Mouse (Mus musculus) adrenal gland, postnatal 36 days (tissue): ENCODE data around the gene Sox30. TPM values are rescaled to one million over a fixed set of nuclear protein-coding genes. Genes with fewer than 3 reads are reported as not detected.
"Not testable (repeated sequence)": the region's sequence is repeated elsewhere in the genome, so short reads cannot be mapped to it uniquely, and the experiment has no call there.

Experiments
- DNase-seq, 2 experiments: peaks; one replicate each; pipeline ENCODE4 v3.0.0; 2021; ENCODE audit warnings: mixed read lengths in 1 of 2
- total RNA-seq, 2 experiments: library from RNA; stranded (reverse); gene quantifications; 2 replicates each; pipeline ENCODE4 v1.2.3; 2021

Gene Sox30
- total RNA-seq, 2 experiments from 2014 or later = 0.36 TPM; not detected in 1

DNA sequence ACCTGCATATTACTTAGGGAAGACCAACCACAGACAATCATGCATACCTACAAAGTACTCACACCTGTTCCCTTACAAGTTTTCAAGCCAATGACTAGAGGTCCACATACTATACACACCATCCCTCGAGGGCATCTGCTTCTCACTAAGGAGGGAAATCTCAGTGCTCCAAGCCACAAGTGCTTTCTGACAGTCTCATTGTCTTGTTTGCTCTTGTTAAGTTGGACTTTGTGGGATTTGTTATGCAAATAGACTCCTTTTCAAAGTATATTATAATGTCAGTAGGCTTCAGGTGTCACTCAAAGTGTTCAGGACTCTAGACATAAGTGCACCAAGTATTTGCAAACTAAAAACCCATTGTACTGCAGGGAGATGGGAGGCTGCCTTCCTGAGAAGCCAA, 40.1 kb downstream of the Sox30 start:
- DNase-seq = no peak

DNA sequence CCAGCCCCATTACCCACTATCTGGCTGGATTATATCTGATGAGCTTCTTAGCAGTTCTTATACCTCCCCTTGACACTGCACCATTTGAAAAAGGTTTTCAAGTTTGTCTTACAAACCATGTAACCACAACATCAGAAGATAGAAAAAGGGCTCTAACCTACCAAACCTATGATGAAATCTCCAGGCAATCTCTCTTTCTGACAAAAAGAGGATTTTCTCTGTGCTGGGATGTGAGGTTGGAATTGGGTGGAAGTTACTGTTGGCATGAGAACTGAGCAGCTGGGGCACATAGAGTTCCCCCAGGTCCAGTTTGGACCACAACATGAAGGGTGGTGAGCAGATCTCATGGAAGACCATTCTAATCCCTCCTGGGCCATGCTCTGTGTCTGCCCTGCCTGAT, 41.7 kb downstream of the Sox30 start:
- no peak for DNase-seq

DNA sequence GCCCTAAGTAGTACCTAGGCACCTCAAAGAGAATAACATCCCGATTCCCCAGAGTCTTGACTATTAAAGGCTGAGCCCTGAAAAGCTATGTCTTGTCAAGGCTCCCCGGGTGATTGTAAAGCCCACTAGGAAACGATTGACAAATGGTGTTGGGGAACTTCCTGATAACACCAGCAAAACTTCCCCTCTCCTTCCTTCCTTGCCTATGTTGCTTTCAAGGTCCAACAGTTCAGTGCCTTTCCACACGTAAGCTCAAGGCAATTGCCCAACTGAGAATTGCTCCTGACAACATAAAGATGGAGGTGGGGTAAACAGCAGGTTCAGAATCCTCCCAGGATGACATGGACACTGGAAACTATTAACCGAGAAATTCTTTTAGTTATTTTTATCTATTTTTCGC, 42.9 kb downstream of the Sox30 start:
- no peak for DNase-seq

DNA sequence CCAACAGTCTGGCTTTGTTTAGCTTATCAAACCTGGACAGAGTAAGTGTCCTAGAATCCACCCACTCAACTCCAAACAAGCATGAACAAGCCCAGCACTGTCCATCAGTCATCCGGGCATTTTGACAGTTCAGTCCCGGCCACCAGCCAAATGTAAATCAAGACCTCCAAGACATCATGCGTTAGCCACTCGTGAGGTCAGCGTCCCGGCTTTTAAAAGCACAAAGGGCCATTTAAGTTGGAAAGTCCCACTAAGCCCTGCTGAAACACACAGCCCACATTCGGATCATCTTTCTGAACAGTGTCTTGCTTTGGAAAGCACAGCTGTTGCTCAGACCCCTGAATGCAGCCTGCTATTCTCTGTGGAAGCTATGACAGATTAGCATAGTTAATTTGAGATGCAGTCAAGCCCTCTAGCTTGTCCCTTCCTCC, 45.9 kb downstream of the Sox30 start:
- peak in 1 of 2 experiments; percentile 13 for DNase-seq

DNA sequence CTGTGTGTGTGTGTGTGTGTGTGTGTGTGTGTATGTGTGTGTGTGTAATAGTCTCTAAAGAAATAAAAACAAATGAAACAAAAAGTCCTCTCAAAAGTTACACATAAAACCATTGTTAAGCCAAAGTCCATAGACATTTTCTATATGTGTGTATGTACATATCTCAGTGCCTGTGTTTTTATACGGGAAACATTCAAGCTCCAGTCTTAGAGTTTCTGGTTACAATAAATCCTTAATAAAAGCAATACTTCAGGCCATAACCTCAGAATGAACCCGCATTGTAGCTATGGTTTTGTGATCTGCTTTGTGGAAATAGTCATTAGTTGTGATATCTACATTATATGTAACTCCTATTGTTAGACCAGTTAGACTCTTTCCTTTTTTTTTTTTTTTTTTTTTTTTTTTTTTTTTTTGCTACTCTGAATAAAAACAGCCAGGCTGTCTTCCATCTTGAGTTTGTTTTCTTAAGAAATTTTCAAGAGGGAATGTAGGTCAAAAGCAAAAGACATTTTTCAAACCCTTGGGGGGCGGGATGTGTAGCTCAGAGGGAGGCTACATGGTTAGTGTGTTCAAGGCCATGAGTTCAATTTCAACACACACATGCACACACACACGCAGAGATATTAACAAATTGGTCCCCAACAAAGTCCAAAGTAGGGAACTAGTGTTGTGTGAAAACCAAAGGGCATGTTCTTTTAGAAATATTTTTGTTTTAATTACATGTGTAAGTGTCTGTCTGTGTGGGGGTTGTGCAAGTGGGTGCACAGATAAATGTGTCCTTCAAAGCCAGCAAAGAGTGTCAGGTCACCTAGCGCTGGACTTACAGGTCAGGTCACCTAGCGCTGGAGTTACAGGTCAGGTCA, 48.1 kb downstream of the Sox30 start:
- no peak for DNase-seq

DNA sequence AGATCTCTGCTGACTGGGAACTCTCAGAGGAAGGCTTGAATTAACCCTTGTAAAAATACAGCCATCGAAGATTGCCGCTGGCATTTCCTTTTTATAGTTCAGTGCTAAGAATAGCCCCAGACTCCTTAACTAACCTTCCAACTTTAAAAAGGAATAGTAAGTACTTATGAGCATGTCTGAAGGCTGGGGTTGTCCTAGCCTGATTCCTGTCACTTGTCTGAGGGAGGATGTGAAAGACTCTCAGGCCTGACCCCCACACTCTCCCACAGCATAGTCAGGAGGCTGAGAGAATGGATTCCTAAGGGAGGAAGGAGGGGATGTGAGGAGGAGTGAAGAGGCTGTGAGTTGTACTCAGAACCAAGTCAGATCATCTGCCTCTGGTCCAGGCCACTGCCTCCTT, 49.4 kb downstream of the Sox30 start:
- DNase-seq = no peak

DNA sequence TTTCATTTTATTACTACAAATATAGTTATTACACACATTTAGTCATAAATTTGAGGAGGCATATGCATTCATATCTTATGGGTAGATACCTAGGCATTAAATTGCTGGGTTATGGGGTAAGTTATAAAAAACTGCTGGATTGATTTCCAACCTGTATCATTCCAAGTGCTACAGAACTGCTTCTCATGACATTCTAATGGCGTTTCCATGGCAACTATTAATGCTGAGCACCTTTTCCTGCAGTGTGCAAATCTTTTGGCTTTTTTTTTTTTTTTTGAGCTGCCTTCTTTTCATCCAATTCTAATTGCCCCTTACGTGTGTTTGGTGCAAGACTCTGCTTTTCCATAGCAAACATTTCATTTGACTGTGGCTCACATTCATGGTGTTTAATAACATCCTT, 49.9 kb downstream of the Sox30 start:
- DNase-seq = no peak

DNA sequence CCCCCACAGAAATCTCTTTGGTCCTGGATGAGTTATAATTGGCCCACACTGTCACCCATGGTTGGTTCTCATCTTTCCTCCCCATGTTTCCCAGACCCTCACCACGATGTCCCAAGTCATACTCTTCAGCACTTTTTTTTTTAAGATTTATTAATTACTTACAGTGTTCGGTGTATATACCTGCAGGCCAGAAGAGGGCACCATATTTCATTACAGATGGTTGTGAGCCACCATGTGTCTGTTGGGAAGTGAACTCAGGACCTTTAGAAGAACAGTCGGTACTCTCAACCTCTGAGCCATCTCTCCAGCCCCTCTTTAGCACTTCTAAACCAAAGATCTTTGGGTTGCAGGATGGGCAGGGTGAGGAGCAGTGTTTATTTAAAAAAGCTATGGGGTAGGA, 51.4 kb downstream of the Sox30 start:
- DNase-seq = no peak

DNA sequence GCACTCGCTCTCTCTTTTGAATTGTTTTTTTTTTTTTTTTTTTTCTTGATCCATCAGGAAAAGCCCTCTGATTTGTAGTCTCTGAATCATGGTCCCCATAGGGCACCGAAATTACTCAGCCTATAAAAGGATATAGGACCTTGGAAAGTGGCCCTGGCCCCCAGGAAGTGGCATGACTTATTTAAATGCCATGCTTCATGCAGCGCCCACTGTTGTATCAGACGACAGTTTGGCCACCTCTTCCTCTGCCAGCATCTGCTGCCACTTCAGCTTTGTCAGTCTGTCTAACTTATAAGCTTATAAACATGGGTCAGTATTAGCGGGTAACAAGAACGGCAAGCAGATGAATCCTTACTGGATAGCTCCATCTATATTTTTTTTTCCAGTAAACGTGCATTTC, 52.8 kb downstream of the Sox30 start:
- peak; percentile 40 to 61 for DNase-seq

DNA sequence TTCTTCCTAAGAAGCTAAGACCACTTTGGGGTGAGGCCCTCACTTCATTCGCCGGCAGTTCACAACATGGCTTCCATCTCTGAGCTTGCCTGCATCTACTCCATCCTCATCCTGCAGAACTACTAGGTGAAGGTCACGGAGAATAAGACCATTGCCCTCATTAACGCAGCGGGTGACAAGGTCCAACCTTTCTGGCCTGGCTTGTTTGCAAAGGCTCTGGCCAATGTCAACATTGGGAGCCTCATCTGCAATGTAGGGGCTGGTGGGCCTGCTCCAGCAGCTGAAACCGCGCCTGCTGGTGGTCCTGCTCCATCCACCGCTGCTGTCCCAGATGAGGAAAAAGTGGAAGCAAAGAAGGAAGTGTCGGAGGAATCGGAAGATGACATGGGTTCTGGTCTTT, 56.3 kb downstream of the Sox30 start:
- no peak for DNase-seq

DNA sequence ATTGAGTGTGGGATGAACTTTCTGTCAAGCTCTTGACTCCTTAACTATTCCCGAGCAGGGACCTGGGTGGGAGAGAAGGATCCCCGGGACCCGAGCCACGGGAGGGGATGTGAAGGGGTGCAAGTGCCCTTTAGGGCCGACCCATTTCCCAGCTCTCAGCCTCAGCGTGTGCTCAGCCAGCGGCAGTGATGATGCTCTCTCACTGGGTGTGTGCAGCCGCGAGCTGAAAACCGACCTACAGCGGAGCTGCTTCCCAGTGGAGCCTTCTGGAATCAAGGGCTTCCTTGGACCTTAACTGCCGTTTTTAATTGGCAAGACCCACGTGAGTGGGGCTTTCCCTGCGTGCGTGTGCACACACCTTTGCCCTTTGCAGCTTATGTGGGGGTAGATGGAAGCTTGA, 58.8 kb downstream of the Sox30 start:
- DNase-seq = no peak

DNA sequence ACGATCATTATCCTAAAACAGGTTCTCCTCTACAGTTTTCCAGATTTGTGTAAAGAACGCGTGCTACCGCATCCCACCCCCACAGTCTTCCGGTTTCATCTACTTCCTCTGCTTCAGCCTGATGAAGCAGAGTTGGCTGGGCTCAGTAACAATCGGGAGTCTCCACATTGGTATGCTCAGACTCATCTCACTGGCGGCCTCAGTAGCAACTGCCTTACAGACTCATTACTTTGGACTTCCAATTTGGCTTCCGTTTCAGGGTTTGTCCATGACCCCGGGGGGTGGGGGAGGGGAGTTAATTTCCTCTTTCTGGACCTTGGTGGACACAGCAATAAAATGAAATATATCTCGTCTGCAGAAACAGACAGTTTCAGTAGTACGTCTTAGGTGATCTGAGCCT, 59.2 kb downstream of the Sox30 start:
- peak; percentile 63 to 75 for DNase-seq

DNA sequence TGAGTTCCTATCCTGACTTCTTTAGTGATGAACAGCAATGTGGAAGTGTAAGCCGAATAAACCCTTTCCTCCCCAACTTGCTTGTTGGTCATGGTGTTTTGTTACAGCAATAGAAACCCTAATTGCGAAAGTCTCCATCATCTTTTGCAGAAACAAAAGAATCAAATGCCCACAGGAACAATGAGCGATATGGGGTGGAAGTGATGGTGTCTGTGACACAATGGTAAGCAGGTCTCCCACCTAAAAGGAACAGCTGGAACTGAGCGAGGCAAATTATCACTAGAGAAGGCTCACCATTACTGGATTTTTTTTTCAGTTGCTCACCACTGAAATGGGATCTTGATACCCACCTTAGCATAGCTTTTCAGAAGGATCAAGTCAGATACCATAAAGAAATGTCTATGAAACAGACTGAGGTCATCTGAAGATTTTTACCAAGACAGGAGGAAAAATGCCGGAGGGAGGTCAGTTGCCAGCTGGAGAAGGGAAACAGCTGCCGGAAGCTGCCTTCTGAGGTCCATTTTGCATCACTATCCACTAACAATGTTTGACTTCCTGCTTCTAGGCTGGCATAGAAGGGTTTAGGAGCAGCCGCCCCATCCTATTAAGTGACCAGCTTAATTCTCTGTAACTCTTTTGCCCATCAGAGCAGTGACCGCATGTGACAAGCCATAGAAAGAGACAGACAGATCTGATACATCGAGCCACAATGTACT, 60.9 kb downstream of the Sox30 start:
- DNase-seq = no peak

DNA sequence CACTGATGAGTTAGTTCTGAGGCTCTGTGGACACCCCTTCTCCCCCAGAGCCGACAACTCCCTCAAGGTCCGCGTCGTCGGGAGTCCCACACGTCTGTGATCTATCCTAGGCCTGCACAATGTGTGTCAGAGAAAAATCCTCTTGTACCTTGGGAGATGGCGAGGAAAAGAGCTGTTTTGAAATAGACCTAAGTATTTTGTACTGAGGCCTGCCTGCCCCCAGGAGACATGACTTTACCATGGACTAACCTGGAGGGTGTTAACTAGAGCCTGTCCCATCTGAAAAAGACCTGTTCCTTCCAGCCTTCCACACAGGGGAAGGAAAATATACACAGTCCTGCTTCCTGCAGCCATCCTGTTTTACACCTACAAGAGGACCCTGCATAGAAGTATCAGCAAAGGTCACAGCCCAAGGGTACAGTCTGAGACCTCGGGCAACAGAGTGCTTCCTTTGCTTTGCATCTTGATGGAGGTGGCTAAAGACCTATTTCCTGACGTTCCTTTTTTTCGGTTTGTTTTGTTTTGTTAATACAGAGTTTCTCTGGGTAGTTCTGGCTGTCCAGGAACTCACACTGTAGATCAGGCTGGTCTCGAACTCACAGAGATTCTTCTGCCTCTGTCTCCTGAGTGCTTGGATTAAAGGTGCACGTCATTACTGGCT, 61.6 kb downstream of the Sox30 start:
- no peak for DNase-seq

DNA sequence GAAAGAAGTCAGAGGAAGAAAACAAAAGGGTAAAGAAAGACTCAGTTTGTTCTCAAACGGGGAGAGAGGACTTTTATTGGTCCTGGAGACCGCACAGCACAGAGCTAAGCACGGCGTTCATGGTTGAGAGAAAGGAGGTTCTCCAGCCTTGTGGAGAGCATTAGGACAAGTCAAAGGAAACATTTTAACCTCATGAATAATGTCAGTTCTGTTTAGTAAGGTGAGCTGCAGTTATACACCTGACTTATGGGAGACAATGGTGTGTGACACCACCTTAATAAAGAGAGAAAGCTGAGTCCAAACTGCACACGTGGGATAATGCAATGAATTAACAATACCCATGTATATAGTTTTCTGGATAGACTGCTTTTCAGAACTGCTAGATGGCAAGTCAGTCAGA, 64.7 kb downstream of the Sox30 start:
- DNase-seq = no peak

DNA sequence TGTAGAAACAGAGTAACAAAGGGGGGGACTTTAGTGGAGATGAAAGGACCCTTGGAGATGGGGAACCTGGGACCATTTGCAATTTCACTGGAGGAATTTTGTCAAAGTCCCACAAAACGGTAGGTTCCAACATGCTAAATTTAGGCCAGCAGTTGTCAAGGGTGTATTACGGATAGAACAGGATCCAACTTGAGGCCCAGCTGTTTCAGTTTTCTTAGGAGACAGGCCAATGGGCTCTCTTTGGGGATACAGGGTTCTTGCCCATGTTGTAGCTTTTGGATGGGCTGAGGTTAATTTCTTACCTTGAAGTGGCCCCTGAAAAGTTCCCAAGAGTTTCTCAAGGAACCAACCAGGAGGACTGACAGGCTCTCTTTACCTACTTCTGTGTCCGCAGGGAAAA, 67.2 kb downstream of the Sox30 start:
- DNase-seq = no peak

DNA sequence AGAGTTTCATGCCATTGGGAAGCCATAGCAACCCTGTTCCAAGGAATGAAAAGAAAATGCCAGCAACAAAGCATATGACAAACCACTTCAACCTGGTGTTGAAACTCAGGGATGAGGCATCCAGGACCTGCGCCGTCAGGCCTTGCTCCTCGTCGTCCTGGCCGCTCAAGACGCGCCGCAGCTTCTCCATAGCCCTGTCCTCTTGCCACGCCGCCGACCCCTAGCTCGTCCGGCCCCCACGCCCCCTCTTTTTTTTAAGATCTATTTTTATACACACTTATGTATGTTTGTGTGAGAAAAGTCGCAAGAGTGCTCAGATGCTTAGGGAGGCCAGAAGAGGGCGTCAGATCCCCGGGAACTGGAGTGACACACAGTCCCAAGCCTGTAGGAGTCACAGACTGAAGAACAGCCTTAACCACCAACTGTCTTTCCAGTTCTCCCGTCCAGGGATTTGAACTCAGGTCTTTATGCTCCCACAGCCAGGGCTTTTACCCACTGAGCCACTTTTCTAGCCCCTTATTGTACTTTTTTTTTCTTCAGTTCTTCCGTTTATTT, 72.1 kb downstream of the Sox30 start, which contains the start of gene Gm12166:
Gene Gm12166 (minus strand): TSS at position 217 of the 555 bp plus-strand sequence.
- DNase-seq = peak; percentile 70 to 81

DNA sequence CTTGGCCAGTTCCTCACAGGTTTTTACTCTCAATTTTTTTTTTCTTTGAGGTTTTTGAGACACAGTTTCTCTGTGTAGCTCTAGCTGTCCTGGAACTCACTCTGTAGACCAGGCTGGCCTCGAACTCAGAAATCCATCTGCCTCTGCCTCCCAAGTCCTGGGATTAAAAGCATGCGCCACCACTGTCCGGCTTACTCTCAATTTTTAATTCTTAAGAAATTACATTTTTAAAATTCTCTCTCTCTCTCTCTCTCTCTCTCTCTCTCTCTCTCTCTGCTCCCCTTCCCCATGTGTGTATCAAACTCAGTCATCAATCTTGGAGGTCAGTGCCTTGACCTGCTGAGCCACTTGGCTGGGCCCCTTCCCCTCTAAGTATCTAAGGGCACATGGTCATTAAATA, 73.3 kb downstream of the Sox30 start:
- not testable (repeated sequence) for DNase-seq

DNA sequence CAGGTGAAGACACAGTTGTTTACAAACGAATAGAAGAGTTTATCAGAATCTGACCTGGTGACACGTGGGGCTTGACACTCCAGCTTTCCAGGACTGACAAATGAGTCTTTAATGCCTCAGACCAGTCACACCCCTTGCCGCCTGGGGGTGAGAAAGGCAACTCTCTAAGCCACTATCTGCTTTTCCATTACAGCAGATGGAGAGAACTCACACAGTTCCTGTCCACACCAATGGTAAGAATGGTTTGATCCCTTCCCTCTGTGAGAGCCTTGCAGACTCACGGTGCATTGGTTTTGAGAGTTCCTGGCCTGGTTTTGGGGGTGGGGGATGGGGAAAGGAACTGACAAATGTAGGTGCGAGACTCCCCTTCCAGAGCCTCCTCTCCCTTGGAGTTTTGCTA, 74.2 kb downstream of the Sox30 start:
- no peak for DNase-seq

DNA sequence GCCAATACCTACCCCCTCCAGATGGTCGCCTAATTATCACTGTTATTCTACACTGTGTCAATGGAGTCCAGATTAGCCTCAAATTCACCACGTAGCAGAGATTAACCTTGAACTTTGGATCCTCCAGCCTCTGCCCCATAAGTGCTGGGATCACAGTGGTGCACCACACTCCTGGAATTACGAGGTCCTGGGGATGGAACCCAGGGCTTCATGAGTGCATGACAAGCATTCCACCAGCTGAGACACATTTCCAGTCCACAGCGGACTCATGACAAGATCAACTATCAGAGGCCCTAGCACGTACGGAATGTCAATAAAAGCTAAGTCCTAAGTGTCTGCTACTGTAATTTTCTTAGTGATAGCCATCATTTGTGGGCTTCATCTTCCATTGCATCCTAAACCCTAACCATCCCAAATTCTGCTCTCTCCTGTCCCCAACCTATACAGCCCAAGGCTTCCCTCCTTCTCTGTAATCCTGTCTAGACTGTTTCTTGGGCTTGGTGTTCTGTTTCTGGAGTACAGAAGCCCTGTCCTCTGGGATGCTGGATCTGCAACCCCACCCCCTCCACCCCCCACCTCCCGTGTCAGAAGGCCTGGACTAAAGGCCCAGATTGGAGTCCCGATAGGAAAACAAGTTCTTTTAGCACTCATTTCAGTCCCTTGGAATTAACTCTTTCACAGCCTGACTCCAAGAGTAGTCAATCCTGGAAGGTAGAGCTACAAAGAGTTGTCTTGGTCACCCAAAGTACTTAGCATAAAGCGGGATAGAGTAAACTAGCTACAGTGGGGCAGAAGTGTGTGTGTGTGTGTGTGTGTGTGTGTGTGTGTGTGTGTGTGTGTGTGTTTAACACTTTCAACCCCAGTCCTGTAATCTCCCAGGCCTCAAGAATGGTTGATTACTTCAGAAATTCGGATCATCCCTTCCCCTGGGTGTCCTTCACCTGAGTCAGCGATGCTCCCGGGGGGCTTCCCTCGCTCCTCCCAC, 75.1 kb downstream of the Sox30 start:
- DNase-seq = no peak
